Mouse (Mus musculus): ENCODE results near the gene Psmg3. TPM values are rescaled to one million over a fixed set of nuclear protein-coding genes. Genes with fewer than 3 reads are reported as not detected.

Psmg3 gene
- 17.2 and 31.4 TPM in 2 replicates for polyA plus RNA-seq (2012; ENCODE audit: low replicate concordance)

GRCm38 (mm10) chr5:139826357-139827055, at the start of gene Psmg3, which contains the start of gene Gm26938:
Gene Psmg3, minus strand, starts transcription at chr5:139826885.
Gene Gm26938, minus strand, starts transcription at chr5:139826407.

DNA sequence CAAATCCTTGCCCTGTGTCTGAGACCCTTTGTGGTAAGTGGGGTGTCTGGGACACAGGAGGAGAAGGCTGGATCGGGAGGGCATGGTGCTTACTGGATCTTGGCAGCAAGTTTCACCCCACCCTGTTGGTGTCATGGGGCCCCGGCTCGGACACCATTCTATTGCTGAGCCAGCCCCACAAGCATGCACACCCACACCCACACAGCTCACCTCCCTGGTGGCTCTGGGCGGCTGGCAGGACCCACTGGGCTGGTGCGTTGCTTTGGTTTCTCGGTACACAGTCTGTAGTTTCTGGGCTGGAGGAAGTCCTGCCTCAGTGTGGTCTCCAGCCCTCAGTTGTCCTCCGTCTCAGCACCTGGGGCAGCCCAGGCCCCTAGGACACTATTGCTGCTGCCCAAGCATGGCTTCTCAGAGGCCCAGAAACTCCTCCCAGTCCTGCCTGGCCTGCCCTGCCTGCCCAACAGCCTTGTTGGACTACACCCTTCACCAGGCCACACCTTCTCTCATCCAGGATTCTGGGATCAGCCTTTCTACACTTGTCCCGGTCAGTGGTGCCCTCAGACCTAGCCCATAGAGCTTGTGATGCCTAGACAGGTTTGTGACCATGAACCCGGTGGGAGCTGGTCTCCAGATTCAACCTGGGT, 7.0 kb downstream of the Psmg3 start, which contains the start of gene Tmem184a:
Gene Tmem184a, minus strand, starts transcription at position 380 of the 644 bp plus-strand sequence.

GRCm38 (mm10) chr5:139791227-139792158, 35.2 kb downstream of the Psmg3 start, which contains the start of gene Mafk:
Gene Mafk, plus strand, starts transcription at chr5:139791513.

GRCm38 (mm10) chr5:139775216-139775926, 51.3 kb downstream of the Psmg3 start, which contains the start of gene Ints1:
Gene Ints1, minus strand, starts transcription at chr5:139775674.

Other genes starting within 250 kb of the Psmg3 start
- 58.8 and 64.8 TPM in 2 replicates for gene Micall2, start 90.5 kb downstream of the Psmg3 start, polyA plus RNA-seq (2012; ENCODE audit: low replicate concordance)
- gene Ints1, start 51.2 kb downstream of the Psmg3 start, polyA plus RNA-seq (2012; ENCODE audit: low replicate concordance): 127 and 152 TPM in 2 replicates
- gene Mafk, start 35.4 kb downstream of the Psmg3 start, polyA plus RNA-seq (2012; ENCODE audit: low replicate concordance): 60.1 and 77.2 TPM in 2 replicates
- gene Tmem184a, start 7.0 kb downstream of the Psmg3 start, polyA plus RNA-seq (2012; ENCODE audit: low replicate concordance): 51.8 and 97.5 TPM in 2 replicates
- gene Gm26938, start 478 bp downstream of the Psmg3 start, polyA plus RNA-seq (2012; ENCODE audit: low replicate concordance): not detected in 2 replicates
- 0.10 and 0.11 TPM in 2 replicates for gene Elfn1, start 81.1 kb upstream of the Psmg3 start, polyA plus RNA-seq (2012; ENCODE audit: low replicate concordance)